Mouse (Mus musculus) kidney, adult 2 months (tissue): ENCODE data around the gene Ankib1.

Source experiments
- CTCF ChIP-seq: fragments of 200-500 bp; conservative IDR thresholded peaks from 2 replicates; pipeline ENCODE4 v1.5.1; 2011; ENCODE audit warnings: low read depth, mild to moderate bottlenecking, control low read depth, low read length, moderate library complexity, mixed read lengths; ENCODE audit not compliant: insufficient read depth, insufficient read length
- POLR2A ChIP-seq: fragments of 200-500 bp; IDR thresholded peaks from one replicate; pipeline ENCODE4 v1.6.1; 2011; ENCODE audit warnings: low read depth, low read length, control low read depth

GRCm38 (mm10) chr5:3800881-3801280, 1.8 kb downstream of the Ankib1 start:
- TF ChIP-seq CTCF: no peak
- no peak for TF ChIP-seq POLR2A
